Mouse (Mus musculus): ENCODE measurements around the gene Jhy. TPM values are rescaled to one million over a fixed set of nuclear protein-coding genes. Genes with fewer than 3 reads are reported as not detected.
A peak's percentile ranks its signal among the peaks of the same experiment; 100 is the strongest.

Jhy gene
- total RNA-seq, 2 experiments from 2014 or later: not detected

DNA sequence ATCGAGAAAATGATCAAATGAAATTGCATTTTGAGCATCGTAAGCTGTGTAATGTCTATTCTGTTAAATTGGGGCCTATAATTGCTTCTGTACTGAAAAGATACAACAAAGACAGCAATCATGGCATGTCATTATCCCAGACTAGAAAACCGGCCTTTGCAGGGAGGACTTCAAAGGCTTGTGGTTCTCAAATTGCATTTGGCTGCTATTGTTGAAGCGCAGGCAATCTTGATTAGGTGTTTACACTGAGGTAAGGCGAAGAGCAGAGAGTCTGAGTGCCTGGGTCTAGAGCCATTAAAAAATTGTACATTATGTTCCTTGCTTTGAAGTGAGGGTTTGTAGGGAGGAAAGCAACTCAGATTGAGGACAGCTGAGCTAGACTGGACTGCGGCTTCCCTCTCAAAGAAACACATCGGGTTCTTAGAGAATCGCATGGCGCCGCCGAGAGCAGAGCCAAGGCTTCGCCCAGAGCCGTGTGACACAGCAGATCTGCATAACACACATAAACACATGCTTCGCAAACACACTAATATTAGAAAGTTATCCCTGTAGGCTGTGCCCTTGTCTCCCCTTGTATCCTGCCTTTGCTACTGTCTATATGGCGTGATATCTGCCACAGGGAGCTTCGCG lies 36.5 kb downstream of the Jhy start:
- no peak for DNase-seq (ENCODE audit: low spot score in 2 of 2)

DNA sequence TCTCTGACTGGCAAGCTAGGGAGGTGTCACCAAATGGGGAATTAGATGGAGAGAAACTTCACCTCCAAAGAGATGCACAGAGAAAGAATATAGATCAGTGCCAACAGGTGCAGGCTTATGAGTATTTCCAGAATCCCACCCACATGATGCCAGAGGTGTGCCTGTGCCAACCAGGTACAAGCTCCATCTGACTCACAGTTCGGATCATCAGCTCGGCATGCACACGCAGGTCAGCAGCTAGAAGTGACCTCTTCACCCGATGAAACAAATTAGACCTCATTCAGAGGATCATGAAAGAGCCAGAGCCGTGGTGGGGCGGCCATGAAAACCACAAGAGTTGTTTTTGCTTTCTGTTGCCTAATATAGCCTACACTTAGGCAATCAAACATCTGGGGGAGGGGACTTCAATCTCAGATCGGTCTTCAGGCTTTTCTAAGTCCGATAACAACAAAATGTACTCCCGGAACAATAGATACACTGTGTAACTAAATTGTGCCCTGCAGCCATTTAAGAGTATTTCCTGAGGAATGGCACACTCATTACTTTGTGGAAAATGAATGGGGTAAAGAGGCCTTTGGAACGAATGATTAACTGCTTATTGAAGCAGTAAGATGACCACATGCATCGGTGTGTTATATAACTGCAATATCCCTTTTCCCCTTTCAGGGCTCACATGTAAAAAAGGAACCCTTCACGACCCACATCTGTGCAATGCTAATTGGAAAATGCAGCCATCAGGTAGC lies 45.9 kb downstream of the Jhy start:
- no peak for DNase-seq (ENCODE audit: low spot score in 2 of 2)

DNA sequence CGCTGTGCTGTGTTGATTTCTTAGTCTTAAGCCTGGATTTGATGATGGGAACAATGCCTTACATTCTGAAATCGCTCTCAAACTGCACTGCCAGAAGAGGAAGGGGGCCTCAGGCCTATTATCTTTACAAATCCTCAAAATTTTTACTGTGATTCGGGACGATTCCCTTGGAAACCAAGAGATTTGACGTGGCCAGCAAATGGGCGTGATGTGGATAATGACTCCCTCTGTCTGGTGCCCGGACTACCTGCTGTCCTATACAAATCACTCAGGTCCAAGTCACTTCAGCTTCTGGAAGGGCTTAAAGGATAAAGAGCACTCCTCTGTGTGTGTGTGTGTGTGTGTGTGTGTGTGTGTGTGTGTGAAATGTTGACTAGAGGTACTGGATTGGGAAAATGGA lies 55.0 kb downstream of the Jhy start:
- DNase-seq (ENCODE audit: low spot score in 2 of 2): no peak

DNA sequence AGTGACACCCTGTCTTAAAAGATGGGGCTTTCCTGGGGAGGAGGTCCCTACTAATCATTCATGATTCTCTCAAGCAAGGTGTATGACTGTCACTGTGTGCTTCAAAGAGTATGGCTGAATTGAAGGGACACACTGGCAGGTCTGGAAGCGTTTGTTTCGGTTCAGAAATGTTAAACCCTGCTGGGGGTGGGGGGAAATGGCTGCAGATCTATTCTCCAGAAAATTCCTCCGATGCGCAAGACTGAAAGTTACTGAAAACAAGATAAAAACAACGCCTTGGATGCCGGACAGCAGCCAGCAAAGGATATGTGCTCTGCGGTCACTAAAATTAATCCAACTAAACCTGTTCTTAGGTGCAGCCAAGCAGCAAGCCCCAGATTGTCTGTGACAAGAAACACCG lies 55.5 kb downstream of the Jhy start:
- no peak for DNase-seq (ENCODE audit: low spot score in 2 of 2)

DNA sequence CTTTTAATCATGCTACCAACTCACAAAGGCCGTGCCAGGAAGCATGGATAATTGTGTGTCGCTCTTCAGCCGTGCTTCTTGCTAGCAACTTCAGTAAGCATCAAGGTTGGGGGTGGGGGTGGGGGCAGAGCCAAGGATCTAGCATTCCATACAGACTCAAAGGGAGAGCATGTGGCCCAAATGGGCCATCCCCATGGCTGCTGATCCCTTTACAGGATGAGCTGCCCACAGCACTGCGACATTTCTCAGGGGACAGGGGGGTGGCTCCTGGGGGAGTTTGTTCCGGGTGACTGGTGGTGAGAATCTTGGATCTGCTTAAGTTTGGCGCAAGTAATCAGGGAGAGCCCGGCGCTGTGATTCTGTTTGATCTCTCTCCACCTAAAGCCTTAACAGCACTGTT lies 56.5 kb downstream of the Jhy start:
- DNase-seq (ENCODE audit: low spot score in 2 of 2): no peak

DNA sequence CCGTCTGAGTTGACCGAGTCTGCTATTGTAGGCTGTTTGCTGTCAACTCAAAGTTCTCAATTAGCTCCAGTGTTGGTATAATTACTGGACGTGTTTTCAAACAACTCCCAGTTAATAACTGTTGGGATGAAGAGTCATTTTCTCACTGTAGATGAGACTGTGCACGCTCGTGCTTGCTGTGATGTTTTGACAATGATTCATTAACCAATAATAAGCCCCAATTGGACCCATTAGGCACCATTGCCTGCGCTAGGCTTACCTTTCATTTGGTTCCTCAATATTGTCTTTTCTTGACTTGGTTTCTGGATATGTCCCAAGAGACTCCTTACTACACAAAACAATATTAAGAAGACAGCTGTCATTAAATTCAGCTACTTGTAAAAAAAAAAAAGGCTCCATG lies 71.5 kb downstream of the Jhy start:
- DNase-seq (ENCODE audit: low spot score in 2 of 2): no peak

DNA sequence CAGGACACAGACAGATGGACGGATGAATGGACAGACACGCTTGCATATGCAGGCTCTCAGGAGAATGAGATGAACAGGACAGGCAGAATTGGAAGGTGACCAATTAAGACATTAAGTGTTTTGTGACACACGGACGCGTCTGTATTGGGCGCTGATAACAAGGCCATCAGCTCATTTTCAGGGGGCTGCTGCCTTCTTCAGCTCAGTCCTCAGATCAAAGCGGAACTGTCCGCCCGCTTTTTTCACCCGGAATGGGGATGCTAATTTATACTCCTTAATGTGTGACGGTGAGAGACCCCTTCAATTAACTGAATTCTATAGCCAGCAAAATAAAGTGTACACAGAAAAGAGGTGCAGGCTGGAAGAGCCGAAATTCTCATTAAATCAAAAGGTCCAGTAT lies 74.5 kb downstream of the Jhy start:
- DNase-seq (ENCODE audit: low spot score in 2 of 2): no peak

DNA sequence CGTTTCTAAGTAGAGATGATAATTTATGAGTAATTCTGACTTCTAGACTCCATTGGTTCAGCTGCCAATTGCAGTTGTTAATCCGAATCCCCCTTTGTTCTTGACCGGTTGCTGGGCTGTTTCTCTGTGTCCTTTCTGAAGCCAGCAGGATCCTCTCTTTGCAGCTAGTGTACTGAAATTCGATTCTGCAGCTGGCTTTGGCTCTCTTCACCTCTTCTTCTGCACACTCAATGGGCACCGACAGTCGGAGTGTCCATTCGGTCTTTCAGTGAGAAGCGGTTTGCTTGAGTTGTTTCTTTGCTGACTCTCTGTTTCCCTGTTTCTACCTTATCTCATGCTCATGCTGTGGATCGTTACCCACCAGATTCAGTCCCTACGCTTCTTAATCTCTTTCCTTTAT lies 78.2 kb downstream of the Jhy start:
- no peak for DNase-seq (ENCODE audit: low spot score in 2 of 2)

DNA sequence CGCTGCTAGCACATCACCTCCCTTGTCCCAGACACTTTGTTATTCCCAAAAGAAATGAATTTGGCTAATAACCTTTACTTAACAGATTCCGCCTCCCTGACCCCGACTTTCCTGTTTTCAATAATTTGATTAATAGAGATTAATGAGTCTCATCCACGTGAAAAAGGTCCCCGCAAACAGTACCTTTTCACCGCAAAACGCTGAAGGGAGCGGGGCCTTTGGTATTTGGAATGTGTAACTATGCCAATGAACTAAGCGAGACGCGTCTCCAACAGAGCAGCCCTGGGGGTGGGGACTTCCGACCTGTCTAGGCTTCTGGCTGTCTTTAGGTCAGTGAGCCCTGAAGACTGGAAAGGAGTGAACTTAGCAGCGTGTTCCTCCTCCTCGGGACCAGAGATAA lies 84.9 kb downstream of the Jhy start:
- no peak for DNase-seq (ENCODE audit: low spot score in 2 of 2)

DNA sequence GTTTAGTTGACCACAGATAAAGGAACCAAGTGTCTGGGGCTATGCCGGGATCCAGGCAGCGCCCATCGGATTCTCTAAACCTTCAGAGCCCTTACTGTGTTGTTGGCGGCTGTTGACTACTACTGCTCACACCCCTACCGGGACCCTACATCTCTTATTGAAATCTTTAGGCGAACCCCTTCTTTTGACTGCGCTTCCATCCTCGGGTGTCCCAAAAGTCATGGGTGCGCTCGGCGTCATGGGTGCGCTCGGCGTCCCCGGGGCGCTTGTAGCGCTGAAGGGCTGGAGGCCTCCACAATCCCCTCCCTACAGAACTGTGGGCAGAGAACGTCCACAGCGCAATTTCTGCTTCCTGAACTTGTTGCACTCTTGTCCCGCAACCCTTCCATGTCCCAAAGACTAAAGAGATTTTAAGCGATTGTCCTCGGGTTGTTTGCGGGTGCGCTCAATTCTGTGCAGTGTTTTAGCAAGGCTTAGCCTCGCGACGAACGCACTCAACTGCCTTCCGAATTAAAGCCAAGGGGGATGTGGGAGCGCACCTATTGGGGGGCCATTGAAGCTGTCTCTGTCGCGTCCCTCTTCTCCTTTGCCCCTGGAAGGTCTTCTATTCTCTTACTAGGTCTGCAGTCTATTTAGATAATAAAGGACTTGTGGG lies 85.5 kb downstream of the Jhy start:
- DNase-seq (ENCODE audit: low spot score in 2 of 2): no peak

DNA sequence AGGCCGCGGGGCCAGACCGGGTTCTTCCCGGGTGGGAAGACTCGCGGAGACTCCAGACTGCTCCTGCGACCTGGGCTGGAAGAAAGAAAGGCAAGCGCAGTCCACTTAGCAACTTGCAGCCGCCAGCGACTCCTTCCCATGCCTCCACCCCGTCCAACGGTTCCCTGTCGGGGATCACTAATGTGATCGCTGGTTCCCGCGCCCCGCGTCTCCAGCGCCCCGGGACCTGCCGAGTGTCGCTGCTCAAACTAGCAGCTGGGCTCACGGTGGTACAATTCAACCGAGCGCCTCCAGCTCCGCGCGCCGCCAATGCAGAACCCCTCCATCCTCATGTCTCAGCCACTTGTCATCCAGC lies 86.1 kb downstream of the Jhy start:
- peak in 1 of 2 experiments; percentile 14 for DNase-seq (ENCODE audit: low spot score in 2 of 2)

DNA sequence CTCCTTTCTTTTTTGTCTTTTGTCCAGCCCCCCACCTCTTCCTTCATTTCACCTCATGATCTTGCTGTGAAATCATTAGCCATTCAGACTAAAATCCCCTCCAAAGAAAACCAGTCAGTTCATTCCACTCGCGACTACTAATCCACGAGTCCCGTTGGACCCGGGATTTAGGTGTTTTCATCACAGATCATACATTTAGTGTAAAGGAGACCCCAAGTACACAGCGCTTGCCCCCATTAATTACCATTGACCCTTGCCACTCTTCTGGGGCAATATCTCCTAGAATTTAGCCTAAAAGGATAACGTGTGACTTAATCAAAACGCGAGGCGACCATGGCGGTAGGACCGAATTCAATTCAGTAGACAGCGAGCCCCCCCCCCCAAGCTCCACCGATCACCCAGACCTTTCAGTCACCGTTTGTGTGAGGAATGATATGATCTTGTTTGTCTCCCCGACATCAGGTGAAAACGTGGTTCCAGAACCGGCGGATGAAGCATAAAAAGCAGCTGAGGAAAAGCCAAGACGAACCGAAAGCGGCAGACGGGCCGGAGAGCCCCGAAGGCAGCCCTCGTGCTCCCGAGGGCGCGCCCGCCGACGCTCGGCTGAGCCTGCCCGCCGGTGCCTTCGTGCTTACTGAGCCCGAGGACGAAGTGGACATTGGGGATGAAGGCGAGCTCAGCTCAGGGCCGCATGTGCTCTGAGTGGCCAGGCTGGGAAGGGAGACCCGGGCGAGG lies 86.6 kb downstream of the Jhy start:
- no peak for DNase-seq (ENCODE audit: low spot score in 2 of 2)

DNA sequence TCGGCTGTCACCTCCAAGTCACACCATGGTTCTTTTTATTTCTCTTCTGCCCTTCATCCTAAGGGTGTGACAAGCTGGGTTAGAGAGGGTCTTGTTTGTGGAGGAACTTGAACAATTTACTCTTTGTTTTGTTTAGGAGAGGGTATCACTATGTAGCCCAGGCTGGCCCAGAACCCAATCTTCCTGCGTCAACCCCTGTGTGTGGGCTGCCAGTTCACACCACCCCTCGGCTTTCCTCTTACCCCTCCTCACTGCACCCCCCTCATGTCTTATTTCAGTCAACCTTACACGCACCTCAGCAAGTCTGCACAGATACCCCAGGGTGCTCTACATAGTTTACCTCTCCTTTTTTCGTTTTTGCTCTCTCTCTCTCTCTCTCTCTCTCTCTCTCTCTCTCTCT lies 87.2 kb downstream of the Jhy start:
- no peak for DNase-seq (ENCODE audit: low spot score in 2 of 2)

DNA sequence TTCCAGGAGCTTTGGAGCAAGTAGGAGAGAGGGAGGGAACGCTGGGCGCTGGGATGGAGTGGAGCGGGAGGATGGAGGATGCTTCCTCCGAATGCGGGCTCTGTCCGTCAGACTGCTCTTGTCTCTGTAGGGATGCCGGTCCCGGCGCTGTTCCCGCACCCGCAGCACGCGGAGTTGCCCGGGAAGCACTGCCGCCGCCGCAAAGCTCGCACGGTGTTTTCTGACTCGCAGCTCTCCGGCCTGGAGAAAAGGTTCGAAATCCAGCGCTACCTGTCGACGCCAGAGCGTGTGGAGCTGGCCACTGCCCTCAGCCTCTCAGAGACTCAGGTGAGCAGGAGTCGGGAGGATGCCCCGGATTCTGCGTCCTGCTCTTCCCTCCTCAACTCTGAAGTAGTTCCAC lies 87.8 kb downstream of the Jhy start:
- DNase-seq (ENCODE audit: low spot score in 2 of 2): no peak

DNA sequence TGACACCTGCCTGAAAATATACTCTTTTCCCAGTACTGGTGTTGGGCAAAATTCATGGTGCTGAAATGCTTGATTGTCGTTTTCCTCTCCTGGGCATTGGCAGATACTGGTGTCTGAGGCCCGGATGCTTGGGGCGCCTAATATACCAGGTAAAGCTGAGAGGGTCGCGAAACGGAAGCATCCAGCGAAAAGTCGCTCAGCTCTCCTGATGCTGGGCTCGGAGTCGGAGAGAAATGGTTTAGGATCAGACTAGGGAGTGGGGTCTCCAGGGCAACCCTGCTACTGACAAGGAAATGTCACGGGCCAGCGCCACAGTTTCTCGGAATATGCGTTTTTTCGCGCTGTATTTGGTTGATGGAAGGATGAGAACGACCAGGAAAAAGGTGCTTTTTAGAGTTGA lies 88.5 kb downstream of the Jhy start:
- DNase-seq (ENCODE audit: low spot score in 2 of 2): no peak

DNA sequence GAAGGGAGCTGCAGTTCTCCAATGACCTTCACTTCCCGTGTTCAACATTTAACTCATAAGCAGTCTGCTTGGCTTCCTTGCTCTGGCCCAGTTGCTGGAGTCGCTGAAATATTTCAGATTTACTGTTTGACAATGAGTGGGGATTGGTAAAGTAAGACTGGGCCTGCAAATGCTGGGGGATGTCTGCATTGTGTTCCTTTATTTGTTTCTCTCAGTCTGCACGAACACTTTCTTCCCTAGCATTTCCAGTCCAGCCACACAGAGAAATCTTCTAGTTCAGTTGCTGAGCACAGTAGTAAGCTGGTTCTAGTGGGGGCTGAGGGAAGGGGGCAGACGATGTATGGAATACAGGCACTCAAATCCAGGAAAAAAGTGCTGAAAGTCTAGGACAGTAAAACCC lies 89.0 kb downstream of the Jhy start:
- DNase-seq (ENCODE audit: low spot score in 2 of 2): no peak

DNA sequence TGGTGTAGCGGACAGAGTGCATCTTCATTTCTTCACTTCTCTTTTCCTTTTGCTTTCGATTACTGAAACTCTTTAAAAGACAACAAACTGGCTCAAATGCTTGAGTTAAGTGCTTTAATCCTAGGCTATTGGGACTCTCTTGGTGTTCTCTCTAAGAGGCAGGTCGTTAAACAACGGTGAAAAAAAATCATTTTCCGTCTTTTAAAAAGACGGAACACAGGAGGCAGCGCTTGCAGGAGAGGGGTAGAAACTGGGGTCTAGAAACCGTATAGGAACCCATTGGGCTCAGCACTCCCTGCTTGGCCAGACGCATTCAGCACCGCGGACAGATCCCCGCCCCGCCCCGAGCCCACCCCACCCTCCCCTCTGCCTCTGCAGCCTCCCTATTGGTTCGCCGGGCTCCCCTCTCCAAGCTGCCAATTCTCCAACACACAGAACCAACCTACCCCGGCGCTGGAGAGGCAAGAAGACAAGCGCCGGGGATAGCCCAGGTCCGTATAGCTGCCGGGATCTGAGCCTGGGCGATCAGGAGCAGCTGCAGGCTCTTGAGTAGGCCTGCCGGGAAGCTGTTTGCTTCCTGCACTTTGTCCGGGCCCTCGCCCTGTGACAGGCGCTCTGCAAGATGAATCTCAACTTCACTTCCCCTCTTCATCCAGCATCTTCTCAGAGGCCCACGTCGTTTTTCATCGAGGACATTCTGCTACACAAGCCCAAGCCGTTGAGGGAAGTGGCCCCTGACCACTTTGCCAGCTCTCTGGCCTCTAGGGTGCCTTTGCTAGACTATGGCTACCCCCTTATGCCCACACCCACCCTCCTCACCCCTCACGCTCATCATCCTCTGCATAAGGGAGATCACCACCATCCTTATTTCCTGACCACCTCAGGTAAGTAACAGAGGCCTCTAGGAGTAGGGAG lies 90.1 kb downstream of the Jhy start, which contains the start of gene Bsx:
TSS of gene Bsx (plus strand) at position 572 of the 915 bp plus-strand sequence.
- peak in 1 of 2 experiments; percentile 62 for DNase-seq (ENCODE audit: low spot score in 2 of 2)

DNA sequence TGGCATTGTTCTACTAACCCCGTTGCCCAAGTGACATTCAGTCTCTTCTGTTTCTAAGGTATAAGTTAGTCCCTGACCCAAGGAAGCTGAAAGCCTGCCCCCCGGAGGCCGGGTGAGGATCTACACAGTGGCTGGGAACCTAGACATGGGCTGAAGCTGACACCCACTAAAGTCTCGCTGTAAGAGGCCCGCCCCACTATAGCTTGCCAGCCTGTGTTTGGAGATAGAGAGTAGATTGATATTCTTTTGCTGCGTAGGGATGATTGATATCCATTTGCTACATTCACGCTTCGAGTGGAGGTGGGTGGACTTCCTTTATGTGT lies 91.8 kb downstream of the Jhy start:
- no peak for DNase-seq (ENCODE audit: low spot score in 2 of 2)

DNA sequence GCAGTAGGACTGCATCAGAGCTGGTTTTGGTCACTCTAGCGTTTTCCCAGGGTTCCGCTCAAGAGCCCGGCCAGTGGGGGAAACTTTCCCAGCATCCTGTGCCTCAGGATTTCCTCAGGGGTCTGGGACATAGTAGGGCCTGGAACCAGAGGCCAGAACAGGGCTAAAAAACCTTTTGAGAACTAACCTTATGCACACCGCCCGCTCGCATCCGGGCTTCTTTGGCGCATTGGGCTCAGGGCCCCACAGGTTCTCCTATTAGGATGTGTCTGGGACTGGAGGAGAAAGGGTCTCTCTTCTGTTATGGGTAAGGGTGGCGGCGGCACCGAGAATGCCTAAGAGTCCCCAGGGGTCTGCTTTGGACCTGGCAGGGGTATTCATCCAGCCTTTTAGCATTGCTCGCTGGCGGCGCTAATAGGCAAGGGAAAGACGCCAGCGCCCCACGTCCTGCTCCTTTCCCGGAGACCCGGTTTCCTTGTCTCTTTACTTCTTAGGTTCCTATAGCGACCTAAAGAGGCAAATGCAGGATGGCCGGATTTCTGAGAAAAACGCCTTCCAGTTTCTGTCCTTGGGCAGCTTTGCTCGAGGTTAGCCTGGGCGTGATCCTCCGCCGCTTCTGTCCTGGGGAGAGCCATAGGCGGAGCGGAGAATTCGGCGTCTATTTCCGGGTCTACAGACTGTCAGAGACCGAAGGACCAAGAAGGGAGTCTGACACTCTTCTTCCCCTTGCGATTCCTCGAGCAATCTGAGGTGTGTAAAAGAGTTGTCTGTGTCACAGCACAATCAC lies 92.4 kb downstream of the Jhy start:
- DNase-seq (ENCODE audit: low spot score in 2 of 2): no peak

DNA sequence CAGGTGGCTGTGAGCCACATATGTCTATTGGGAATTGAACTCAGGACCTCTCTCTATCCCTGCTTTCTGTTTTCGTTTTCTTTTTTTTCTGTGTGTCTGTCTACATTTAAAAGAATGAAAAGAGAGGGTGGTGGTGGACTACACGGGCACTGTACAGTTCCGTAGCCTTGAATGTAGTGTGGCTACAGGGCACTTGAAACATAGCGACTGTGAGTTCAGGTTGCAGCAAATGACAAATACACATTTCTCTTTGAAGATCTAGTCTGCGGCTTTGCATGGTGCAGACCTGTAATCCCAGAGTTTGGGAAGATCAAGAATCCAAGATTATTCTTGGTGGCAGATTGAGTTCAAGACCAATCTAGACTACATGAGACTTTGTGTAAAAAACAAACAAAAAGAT lies 93.6 kb downstream of the Jhy start:
- no peak for DNase-seq (ENCODE audit: low spot score in 2 of 2)

All from gastrocnemius, postnatal 4 days (tissue).